Mouse (Mus musculus) adrenal gland, postnatal 14 days (tissue): ENCODE measurements around the gene Snrnp48. TPM values are rescaled to one million over a fixed set of nuclear protein-coding genes. Genes with fewer than 3 reads are reported as not detected.

Source experiments
- DNase-seq: peaks from one replicate; pipeline ENCODE4 v3.0.0; 2021; ENCODE audit warnings: mixed read lengths
- total RNA-seq: library from RNA; stranded (reverse); gene quantifications from 2 replicates; pipeline ENCODE4 v1.2.3, GENCODE M21; 2021

The Snrnp48 gene
- total RNA-seq, 1 experiment from 2014 or later: 24.6 TPM

DNA sequence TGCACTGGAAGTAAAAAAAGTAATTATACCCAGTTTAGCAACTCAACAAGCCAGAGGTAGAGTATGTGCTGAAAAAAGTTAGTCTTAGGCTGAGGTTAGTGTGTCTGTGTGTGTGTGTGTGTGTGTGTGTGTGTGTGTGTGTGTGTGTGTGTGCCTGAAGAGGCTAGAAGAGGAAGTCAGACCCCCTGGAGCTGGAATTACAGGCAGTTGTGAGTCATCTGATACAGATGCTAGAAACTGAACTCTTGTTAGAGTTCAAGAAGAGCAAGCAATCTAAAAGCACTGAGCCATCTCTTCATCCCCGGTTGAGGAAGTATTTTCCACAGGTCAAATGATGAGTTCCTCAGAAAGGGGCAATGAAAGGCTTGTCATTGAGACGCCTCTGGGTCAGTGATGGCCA, 54.2 kb downstream of the Snrnp48 start:
- DNase-seq: no peak

DNA sequence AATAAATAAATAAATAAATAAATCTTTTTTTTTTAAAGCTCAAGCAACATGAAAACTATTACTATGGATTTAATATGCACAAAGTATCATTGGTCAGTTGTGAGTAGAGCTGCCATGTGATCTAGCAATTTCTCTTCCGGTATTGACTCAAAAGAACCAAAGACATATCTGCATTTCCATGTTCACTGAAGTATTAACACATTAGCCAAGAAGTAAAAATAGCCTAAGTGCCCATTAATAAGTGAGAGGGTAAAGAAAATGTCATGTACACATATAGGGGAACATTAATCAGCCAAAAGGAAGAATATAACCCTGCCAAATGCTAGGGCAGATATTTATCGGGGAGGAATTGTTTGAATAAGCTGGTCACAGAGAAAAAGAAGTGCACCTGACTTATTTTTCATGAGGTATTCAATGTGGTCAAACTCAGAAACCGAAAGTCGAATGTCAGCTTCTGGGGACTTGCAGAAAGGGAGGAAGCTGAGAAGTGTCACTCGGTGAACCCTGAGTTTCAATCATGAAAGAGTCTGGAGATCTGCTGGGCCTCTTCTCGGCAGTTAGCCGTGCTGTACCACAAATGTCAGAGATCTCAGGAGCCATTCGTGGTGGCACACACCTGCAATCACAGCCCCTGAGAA, 64.4 kb downstream of the Snrnp48 start:
- no peak for DNase-seq

DNA sequence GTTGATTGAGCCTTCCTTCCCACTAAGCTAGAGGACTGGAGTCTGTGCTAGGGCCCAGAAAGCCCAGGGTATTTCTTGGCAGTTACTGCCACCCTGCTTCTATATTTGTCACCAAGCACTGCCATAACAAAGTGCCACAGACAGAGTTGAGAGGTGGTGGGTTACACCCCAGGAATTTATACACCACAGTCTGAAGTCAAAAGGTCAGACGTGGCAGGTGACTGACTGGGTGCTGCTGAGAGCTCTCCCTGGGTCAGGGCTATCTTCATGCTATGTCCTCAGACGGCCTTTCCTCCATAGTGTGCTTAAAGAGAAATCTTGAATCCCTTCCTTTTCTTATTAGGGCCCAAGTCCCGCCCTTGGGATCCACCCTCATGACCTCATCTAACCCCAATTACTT, 67.9 kb downstream of the Snrnp48 start:
- no peak for DNase-seq

Other genes with a start within 250 kb of the Snrnp48 start
- gene Ssr1, start 210.7 kb upstream of the Snrnp48 start, total RNA-seq: 131 and 135 TPM in 2 replicates
- gene Riok1, start 167.9 kb upstream of the Snrnp48 start, total RNA-seq: 29.1 and 32.4 TPM in 2 replicates
- 3.0 and 3.6 TPM in 2 replicates for gene Cage1, start 167.9 kb upstream of the Snrnp48 start, total RNA-seq
- 0.94 and 3.7 TPM in 2 replicates for gene Dsp, start 53.6 kb upstream of the Snrnp48 start, total RNA-seq
- 9.6 and 12.5 TPM in 2 replicates for gene Bmp6, start 140.2 kb downstream of the Snrnp48 start, total RNA-seq